10 mouse cellular contexts compared by ENCODE assay signal in the genomic region with DNA sequence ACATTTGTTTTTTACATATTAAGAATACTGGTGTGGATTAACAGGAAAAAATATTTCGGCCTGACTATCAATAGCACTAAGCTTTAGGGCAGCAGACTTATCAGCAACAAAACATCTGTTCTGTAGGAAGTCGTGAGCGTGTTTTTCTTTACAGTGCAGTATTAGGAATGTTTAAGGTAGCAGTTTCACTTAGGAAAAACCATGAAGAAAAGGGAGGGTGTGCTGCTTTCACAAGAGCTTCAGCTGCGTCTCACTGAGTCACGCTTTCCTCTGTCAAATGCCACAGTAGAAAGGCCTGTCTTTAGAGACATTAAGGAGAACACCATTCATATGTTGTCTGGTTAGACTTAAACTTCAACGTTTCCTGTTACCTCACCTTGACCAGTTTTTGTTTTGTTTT. TPM values are rescaled to one million over a fixed set of nuclear protein-coding genes. Genes with fewer than 3 reads are reported as not detected.
A peak's percentile ranks its signal among the peaks of the same experiment; 100 is the strongest.
DNase-seq lines count a peak whose midpoint lies in the region; ATAC-seq lines count a peak whose summit lies in the region.
"Had no signal": no experiment of that assay in that cellular context is flagged by ENCODE, and none has a peak within 500 bp of the region (broad histone marks: within the 10 kb centered on the region; RNA-seq: fewer than 3 reads in every experiment).

No protein-coding gene starts in this region.

- H3K4me3 ChIP-seq in kidney, embryonic 16.5 days (ENCODE audit: low read length) = no peak overlapping the region
- no peak overlapping the region for H3K4me3 ChIP-seq in heart, embryonic 11.5 days (ENCODE audit: low read depth, low read length)
- H3K4me3 ChIP-seq: embryonic facial prominence, embryonic 15.5 days had no signal

- H3K9me3 ChIP-seq in kidney, embryonic 16.5 days (ENCODE audit: low read length) = no peaks in the 10 kb centered on the region
- no peaks in the 10 kb centered on the region for H3K9me3 ChIP-seq in heart, embryonic 11.5 days (replicated peaks; ENCODE audit: control insufficient read depth, low read length)
- H3K9me3 ChIP-seq: embryonic facial prominence, embryonic 15.5 days had no signal

- ATAC-seq in kidney, embryonic 16.5 days (ENCODE audit: low FRiP score, low TSS enrichment) = no peak
- peak; percentile 28; the same call in 1 of the 2 replicates for ATAC-seq in heart, embryonic 11.5 days (replicated peaks; ENCODE audit: insufficient number of reproducible peaks, low FRiP score, low TSS enrichment)
- ATAC-seq in megakaryocyte progenitor cell, adult 5-6 weeks (replicated peaks; ENCODE audit: poor library complexity) = peak; percentile 65

- H3K36me3 ChIP-seq in kidney, embryonic 16.5 days (ENCODE audit: insufficient read depth, low read length) = peaks cover 3% of the 10 kb centered on the region
- no peaks in the 10 kb centered on the region for H3K36me3 ChIP-seq in heart, embryonic 11.5 days (ENCODE audit: control insufficient read depth, insufficient read depth, low read length)

- no peak overlapping the region for H3K4me2 ChIP-seq in kidney, embryonic 16.5 days (replicated peaks; ENCODE audit: low read depth, low read length)
- H3K4me2 ChIP-seq in heart, embryonic 11.5 days = peak overlapping the region; percentile 54
- H3K4me2 ChIP-seq: embryonic facial prominence, embryonic 15.5 days had no signal

- 51% methylated on average over 6 of the region's 6 CpGs for WGBS in kidney, embryonic 16.5 days
- WGBS in heart, embryonic 11.5 days (ENCODE audit: insufficient replicate concordance) = 34% methylated on average over 6 of the region's 6 CpGs

- intact Hi-C loops in left cerebral cortex, postnatal 4 days (cut with DNase I) = no loop called here

- no peak for DNase-seq in kidney, adult 11 months
- peak; percentile 47 for DNase-seq in NIH3T3 (ENCODE audit: low read depth)
- no peak for DNase-seq in cerebellum, postnatal 36 days
- no peak for DNase-seq in kidney, postnatal 4 days
- no peak for DNase-seq in left cerebral cortex, postnatal 4 days
- DNase-seq: kidney, adult 9 months had no signal

- no peak overlapping the region for H3K9ac ChIP-seq in kidney, embryonic 16.5 days (replicated peaks; ENCODE audit: low read length)
- H3K9ac ChIP-seq in heart, embryonic 11.5 days (ENCODE audit: low read depth, low read length) = no peak overlapping the region
- H3K9ac ChIP-seq: embryonic facial prominence, embryonic 15.5 days had no signal

- H3K27me3 ChIP-seq in kidney, embryonic 16.5 days (ENCODE audit: insufficient read depth, low read length) = no peaks in the 10 kb centered on the region
- no peaks in the 10 kb centered on the region for H3K27me3 ChIP-seq in heart, embryonic 11.5 days (ENCODE audit: control insufficient read depth, insufficient read depth, low read length)
- H3K27me3 ChIP-seq: embryonic facial prominence, embryonic 15.5 days had no signal

- peaks cover 17% of the 10 kb centered on the region for H3K4me1 ChIP-seq in kidney, embryonic 16.5 days (ENCODE audit: insufficient read depth, low read length)
- no peaks in the 10 kb centered on the region for H3K4me1 ChIP-seq in heart, embryonic 11.5 days (ENCODE audit: control insufficient read depth, insufficient read depth, low read length)

- peak overlapping the region; percentile 63; the same call in 1 of the 2 replicates for H3K27ac ChIP-seq in kidney, embryonic 16.5 days (ENCODE audit: low read length)
- H3K27ac ChIP-seq in heart, embryonic 11.5 days (ENCODE audit: low read depth, low read length) = peak overlapping the region; percentile 81; the same call in 1 of the 2 replicates
- H3K27ac ChIP-seq: embryonic facial prominence, embryonic 15.5 days had no signal

RNA-seq across cellular contexts. Expression of gene Fcho2, which starts 5.1 kb away (rescaled TPM):
- 37.5 and 44.7 TPM in 2 replicates for polyA plus RNA-seq in kidney, embryonic 16.5 days (2015; fragmentation: Nextera tagmentation; extraction: Ambion mirVana)
- 26.3 and 30.7 TPM in 2 replicates for polyA plus RNA-seq in heart, embryonic 11.5 days (2014; fragmentation: Nextera tagmentation; extraction: Ambion mirVana)
- 41.8 and 51.1 TPM in 2 replicates for total RNA-seq in megakaryocyte progenitor cell, adult 5-6 weeks (2015)
- 10.7 and 15.9 TPM in 2 replicates for total RNA-seq in megakaryocyte progenitor cell, adult 5-6 weeks (2017)
- total RNA-seq in left cerebral cortex, postnatal 4 days (2021) = 10 to 100 TPM; 43.2 to 47.7 TPM
